Mouse (Mus musculus) kidney, postnatal 36 days (tissue): ENCODE measurements around the gene Pdk3.

Experiments
- DNase-seq, 2 experiments: peaks; one replicate each; pipeline ENCODE4 v3.0.0; 2021 to 2022; ENCODE audit warnings: mixed read lengths in 2 of 2

The Pdk3 gene

DNA sequence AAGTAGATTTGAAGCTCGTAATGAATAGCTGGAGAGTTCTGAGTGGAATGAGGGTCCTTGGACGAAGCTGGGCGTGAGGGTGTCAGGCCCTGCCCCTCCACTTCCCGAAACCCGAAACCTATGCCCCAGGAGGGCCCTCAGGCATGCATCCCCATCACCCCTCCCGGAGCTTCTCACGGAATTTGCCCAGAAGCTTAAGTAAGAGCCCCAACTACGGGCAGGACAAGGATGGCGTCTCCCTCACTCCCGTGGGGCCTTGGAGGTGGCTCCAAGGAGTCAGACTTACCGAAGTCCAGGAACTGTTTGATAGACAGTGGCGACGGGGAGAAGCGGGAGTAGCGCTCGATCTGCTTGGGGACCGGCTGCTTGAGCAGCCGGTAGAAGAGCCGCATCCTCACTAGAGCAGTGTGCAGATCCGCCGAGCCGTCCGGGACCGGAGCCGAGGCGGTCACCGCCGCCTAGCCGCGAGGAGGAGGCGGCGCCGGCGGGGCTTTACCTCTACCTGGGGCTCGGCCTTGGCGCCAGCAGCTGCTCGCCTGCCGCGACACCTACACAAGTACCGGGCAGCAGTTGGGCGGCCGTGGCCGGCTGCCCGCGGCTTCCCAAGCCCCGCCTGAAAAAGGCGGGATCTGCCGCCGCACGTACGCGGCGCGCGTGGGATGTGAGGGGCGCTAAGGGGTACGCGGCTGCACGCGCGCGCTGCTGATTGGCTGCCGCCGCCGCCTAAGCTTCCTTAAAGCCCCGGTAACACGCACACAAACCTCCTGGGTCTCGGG is at the start of gene Pdk3:
TSS of gene Pdk3 (minus strand) at position 641 of the 776 bp plus-strand sequence.
- peak; percentile 79 to 84 for DNase-seq

DNA sequence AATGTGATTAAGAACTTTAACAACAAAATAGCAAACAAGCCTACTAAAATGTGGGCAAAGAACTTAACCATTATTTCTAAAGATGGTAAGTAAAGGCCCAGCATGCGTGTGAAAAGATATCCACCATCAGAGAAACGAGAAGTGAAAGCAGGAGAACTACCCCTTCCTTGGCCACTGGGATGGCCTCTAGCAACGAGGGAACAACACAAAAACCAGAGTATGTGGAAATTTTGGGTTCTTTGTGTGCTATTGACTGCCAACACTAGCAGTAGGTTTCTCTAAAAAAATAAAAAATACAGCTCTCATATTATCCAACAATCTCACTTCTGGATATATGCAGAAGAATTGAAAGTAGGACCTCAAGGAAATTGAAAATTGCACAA is 45.6 kb upstream of the Pdk3 start:
- no peak for DNase-seq

DNA sequence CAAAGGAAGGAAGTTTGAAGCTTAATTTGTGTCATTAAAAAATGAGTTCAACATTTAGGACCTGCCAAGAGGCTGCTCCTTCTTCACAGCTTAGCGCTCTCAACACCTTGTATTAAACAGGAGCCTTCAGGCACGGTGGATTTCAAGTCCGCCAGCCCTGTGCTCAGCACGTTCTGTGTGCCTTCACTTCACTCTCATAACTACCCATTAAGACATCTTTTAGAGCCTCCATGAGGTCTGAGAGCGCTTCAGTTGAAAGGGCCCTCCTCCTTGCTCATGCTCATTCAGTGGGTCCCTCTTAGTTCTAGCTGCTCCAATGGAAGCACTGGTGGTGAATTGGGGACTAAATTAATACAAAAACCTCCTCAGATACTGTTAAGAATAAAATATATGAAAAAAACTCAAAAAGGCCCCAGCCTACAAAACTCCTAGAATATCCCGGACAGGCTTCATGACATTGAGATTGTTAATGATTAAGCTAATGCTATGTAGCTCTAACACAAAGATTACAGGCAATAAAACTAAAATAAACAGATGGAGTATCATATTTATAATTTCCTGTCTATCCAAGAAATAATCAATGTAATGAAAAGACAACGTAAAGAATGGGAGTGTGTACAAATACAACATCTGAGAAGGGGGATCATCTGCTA is 45.1 kb upstream of the Pdk3 start:
- DNase-seq, result no peak

DNA sequence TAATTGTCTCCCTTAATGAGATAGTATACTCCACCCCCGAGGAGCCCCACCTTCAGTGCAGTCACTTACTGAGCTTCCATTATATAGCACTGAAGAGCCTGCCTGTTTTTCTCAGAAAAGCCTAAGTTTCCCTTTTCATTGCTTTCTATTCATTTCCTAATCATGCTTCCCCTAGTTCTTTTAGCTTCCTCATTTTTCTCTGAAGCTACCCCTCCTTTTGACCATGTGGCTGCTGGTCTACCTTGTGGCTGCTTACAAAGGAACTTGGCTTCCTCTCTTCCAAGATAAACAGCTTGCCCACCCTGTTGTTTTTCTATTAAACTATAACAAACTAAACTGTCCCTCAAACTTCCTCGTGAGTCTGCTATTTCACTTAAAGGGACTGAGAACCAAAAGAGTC is 31.4 kb upstream of the Pdk3 start:
- DNase-seq, result no peak

DNA sequence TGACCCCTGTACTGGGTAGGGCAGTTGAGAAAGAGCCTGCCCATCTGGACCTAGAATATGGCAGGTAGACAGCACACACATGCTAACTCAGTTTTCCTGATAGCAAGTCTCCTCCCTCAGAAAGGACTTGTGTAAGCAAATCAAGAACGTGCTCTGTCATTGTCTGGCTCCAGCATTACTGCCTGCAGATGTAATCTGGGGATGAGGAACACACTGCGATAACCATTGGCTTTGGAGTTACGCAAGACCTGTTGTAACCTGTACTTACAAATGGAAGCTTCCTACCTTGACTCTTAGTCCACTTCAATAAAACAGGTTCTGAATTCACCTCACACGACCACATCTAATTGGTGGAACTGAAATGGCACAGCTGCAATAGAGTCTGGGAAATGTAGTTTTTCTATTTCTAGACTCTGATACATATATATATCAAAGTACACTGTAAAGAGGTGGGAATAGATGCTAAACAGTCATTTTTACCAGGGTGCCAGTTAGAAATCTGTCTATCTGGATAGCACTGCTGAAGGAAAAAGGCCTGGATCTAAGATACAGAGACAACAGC is 30.6 kb upstream of the Pdk3 start:
- DNase-seq, result no peak

DNA sequence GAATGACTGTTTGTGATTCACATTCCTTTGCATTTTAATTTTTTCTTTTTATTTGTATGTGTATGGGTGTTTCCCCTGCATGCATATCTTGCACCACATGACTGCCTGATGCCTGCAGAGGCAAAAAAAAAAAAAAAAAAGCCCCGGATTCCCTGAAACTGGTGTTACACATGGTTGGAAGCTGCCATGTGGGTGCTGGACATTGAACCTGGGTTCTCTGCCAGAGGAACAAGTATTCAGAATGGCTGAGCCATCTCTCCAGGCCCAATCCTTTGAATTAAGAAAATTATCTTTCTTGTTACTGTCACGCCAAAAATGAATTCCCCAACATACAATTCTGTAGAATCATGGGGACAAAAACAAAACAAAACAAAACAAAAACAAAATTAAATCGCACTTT is 25.8 kb upstream of the Pdk3 start:
- DNase-seq, result peak; percentile 38 to 49

DNA sequence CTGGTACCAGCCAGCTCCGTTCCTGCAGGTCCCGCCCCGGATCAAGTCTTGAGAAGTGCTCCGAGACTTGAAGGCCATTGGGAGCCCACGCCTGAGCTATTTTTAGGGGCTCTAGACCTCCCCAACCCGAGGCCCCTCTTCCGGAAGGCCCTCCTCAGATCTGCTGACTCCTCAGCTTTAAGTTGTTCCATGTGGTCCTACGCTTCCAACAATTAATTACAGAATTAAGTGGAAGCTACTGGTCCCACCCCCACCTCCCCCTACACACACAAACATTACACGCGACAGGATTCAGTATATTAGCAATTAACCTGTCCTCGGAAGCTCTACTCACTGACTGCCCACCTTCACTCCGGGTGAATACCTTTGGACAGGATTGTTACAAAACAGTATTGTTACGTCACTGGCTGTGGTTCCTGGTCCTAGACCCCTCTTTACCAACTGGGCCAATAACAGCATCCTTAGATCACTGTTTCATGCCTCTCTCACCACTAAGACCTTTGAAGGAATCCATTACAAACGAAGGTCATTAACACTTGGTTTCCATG is 410 bp upstream of the Pdk3 start:
- no peak for DNase-seq

DNA sequence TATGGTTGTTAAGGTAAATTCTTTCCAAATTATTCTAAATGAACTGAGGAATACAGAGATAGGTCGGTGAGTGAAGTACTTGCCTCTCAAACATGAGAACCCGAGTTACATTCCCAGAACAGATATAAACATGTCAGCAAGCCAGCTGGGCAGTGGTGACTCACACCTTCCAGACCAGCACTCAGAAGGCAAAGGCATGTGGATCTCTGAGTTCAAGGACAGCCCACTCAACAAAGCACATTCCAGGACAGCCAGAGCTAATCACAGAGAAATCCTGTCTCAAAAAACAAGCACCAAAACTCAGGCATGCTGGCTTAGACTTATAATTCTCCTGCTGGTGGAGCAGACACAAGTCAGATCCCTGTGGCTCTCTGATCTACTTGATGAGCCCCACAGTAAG is 6.2 kb downstream of the Pdk3 start:
- DNase-seq, result no peak

DNA sequence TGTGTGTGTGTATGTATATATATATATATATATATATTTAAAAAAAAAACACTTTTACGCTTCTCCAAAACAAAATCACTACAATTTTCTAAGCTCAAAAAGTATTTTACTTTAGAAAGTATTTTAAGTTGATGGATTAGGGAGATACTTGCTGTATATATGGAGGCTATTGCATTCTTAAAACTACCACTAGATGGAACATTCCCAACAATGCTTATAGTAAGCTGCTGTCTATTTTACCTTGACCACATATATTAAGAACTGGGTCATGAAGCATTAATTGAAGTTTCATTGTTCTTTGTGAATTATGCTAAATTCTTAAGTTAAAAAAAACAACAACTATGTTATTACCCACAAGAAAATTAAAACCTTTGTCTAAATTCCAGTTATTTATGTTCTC is 24.0 kb downstream of the Pdk3 start:
- DNase-seq, result no peak

DNA sequence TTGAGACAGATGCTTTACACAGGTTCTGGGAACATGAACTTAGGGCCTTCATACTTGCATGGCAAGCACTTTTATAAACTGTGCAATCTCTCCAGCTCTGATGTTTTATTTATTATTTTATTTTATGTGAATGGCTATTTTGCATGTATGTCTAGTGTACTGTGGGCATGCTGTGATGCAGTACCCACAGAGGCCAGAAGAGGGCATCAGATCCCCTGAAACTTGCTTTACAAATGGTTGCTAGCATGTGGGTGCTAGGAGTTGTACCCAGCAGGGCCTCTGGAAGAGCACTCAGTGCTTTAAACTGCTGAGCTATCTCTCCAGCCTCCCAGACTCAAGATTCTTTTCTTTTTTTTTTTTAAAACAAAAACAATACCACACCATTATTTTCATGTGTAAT is 38.8 kb downstream of the Pdk3 start:
- DNase-seq, result peak; percentile 12 to 67

DNA sequence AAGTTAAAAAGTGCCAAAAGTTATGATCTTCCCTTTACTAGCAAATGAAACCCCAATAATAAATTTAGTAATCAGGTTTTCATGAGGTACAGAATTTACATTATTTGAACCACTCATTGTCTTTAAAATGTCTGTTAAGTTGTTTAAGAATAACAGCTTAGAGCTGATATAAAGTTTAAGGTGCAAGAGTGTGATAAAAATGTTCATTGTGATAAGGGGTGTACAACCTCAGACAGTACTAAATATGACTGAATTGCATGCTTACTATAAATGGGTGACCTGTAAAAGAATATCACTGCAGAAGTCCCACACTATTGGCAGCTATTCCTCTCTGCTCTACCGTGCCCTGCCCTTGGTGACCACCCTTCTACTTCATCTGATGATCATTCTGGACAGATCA is 42.4 kb downstream of the Pdk3 start:
- no peak for DNase-seq

DNA sequence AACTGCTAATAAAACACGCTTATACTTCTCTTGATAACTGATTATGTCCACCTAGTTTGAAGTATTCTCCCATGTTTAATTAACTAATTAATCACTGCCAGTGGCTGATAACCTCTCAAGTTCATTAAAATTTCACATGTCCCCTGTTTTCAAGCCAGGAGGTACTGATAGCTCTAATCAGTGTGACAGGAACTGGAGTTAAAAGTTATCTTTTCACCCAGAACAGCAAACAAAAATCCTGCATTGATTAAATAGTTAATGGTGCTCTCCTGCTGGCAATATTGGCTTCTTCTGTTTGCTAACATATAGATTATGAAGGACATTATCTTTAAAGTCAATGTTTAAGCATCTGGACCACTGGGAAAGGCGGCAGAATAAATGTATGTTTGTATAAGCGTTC is 71.2 kb downstream of the Pdk3 start:
- no peak for DNase-seq

DNA sequence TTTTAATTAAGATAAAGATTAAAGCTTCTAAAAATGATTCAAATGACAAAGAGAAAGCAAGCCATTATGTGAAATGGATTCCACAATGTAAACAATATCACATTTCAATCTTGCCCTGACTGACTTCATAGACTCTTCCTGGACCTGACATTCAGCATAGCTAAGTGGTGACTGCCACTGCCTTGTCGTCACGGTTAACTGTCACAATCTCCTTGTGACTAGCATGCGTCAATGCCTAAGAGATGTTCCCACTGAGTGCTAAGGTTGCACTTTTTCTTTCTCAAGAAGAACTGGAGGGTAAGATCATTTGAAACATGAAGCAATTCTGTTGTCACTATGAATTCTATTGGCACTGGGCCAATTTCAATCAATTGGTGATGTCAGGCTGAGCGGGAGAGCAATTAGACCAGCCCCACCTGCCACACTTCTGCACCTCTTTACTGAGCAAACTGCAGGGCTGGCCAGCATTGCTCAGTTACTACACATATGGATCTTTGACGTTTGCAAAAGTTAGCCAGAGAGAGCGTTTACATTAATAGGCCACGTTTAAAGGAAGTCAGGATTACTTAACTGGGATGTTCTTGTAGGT is 75.0 kb downstream of the Pdk3 start:
- no peak for DNase-seq

DNA sequence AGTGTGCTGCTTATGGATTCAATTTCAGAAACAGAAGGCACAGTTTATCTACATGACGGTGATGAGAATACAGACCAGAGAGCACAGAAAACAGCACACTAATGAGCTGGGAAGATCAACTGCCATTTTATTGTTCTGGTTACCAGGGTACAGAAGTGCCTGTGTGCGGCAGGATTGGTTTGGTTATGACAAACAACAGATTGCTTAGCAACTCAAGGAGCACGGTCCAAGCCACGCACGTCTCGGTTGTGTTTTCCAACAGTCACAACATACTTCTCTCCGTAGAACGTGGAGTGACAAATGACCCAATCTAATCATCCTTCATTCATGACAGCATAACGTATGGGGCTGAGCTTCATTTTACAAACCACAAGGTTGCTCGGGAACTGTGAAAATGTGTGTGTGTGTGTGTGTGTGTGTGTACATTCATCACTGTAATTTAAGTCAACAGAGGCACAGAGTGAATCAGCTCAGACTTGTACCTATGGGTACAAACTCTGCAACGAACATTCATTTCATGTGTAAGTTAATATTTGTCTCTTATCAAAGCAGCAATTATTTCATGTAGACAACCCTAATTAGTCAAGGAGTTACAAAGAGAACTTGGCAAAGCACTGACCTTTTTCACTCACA is 76.7 kb downstream of the Pdk3 start:
- DNase-seq, result no peak

DNA sequence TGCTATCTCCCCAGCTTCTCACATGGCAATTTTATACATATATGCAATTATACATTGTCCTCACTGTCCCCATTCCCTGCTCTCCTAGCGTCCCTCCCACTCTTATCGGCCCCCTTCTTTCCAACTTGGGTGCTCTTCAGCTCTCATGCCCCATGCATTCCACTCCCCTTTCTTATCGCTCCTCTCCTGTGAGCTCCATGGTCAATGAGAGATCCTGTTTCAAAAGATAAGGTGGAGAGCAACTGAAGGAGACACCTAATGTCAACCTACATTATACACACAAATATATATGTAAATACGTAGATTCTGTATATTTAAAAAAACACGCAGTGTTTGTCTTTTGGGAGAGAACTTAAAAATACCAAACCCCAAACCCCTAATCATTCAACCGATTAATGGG is 81.4 kb downstream of the Pdk3 start:
- no peak for DNase-seq

DNA sequence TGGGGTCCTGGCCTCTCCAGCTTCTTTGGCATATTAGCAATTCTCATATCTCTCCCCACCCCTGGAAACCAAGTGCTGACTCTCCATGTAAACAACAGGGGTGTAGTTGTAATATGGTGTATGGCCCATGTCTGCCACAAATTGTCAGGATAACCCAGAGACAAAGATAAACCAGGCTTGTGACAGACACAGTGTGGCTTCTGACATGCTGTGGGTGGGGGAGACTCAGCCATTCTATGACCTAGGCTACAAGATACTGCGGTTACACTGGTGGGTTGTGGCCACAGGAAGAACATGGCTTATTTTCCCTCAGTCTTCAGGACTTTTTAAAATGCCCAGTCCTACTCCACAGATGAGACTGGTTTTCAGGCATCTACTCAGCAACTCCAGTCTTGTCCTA is 82.8 kb downstream of the Pdk3 start:
- DNase-seq, result no peak

DNA sequence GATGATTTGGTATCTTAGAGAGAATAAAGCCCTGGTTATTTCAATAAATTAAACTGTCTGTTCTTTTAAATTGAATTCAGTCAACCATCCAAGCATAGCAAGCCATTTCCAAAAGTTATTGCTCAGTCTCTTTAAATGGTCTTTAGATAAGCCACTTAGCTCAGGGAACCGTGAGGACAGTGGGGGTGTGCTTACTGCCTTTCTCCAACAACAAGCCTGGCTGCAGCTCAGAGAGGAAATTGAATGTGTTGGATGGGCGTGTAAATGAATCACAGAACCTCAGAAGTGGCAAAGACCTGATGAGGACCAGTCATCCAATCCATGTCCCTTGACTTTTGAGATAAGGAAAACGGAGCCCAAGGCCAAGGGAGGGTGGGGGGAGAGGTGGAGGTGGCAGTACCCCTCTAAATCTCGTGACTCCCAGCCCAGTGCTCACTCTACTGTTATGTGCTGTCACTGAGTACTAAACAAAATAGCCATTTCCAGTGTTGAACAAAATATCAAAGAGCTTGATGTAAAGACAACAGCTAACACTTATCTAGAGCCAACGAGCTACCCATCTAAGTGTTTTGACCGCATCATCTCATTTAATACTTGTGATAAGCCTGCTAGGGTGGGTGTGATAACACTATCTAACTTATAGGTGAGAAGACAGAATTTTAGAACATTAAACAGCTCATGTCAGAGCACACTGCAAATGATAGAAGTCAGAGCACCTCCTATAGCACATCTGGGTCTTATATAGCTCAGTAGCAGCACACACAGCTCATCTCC is 98.8 kb downstream of the Pdk3 start:
- no peak for DNase-seq

DNA sequence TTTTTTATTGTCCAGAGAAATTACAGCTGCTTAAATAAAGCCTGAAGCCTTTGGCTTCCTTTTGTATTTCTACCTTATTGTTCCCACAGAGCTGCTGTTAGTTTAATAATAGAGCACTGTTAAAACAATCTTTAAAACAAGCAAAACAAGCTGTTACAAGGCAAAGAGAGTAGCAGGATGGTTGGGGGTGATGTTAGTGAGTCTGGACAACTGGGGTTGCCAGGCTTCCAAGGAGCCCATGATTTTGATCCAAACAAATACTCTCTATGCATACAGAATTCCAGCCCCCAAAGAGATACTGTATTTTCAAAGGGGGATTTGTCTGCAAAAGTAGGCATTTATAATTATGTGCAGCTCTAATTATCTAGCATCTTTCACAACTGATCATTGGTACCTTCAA is 99.6 kb downstream of the Pdk3 start:
- DNase-seq, result no peak

DNA sequence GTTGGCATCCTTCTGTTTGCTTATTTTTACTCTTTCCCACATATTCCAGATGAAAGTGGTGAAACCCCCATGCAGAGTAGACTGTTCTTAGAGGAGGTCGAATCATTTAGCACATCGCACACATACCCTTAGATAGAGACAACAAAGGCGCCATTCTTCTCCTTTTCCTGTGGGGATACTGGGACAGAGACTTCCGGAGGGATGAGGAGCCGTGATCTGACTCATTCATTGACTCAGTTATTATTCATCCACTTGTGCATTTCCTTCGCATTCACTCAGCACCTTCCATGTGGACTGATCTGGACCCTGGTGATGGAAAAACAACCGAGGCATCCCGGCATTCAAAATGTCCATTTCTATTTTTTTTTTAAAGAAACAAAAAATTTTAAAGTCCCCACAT is 101.1 kb downstream of the Pdk3 start:
- DNase-seq, result no peak

DNA sequence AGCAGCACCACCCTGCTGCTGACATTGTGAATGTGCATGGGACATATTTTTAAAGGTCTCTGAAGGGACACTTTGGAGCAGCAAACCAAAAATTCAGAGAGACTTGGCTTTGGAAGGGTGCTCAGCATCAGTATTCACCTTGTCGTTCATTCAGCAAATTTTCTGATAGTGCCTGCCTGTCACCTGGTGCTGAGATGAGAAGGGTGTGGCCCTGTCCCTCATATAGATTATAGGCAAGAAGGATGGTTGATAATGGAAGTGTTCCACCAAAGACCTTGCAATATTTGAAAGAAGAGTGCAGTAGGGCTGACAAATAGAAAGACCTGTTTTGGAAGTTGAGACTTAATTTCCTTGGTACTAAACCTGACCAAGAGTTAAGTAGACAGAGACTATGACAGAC is 102.5 kb downstream of the Pdk3 start:
- DNase-seq, result no peak
